Mouse (Mus musculus) urinary bladder, postnatal 4 days (tissue): ENCODE measurements around the gene Vmn1r5.
"Not testable (repeated sequence)": the region's sequence is repeated elsewhere in the genome, so short reads cannot be mapped to it uniquely, and the experiment has no call there.

Source experiments
- DNase-seq, 2 experiments: peaks; one replicate each; pipeline ENCODE4 v3.0.0; 2021 to 2022; ENCODE audit warnings: low spot score in 2 of 2

The Vmn1r5 gene

DNA sequence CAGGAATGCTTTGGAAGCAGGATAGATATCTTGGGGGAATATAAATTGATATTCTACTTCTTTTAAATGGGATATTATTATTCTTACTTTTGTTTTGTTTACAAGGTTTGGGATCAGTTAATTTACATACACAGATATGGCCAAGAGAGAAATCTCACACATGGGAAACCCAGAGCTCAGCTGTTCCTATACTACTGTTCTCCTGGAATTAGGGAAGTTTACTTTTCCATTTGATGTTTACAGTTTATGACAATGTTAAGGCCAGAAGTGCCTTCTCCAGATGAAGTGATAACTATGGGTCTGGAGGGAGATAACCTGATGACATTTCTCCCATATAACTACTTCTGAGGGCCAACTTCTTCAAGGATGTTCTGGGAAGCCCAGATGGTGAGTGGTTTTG is at the start of gene Vmn1r5:
Gene Vmn1r5, plus strand, starts transcription at position 301 of the 400 bp plus-strand sequence.
- no peak for DNase-seq

DNA sequence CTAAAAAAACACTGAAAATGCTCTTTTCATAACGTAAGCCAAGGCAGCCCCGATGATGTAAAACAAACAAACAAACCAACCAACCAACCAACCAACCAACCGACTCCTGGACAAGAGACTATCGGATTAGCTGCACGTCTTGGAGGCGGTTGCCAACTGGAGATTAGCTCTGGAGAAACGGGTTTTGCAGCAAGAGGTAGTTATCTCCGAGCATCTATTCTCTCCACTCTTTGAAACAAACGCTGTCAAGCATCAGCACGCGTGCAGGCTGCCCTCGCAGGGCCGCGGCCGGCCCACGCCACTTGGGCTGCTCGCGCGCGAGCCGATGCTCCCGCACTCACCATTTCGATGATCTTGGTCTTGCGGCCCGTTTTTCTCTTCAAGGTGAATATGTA is 46.7 kb upstream of the Vmn1r5 start:
- no peak for DNase-seq

DNA sequence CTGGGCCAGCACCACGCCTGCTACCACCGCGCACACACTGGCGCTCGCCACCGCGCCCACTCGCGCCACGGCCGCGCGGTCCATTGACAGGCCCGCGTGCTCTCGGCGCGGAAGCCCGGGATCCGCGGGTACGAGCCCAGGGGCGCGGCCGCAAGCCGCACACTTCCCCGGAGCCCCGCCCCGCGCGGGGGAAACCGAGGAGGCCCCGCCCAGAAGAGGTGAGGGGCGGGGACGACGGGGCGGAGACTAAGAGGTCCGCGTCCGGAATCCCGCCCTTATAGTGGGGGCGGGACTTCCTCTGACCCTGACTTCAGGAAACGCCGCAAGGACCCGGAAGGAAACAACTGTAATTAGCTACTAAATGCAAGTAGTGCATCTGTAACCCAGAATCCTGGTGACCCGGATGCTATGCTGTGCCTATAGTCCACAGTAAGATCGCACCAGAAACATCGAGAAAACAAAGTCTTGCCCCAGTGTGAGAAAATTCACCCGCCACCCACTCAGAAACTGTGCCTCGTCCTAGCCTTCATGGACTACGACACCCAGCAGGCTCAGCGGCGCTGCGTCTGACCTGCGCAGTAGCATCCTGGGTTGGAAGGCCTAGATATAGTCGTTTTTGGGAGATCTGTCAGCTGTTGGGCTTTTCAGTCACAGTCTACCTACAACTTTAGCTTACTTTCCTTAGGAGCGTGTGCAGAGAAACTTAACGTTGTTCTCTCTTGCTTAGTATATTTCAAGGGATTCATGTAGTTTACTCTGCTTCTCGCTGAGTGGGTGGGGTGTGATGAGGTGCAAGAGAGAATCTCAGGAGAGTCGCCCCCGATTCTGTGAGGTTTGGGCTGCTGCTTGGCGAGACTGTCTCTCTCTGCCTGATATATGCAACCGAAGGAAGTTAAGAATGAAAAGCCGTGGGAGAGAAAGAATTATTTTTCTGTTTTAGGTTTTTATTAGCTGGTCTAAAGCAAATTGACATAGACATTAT is 46.1 kb upstream of the Vmn1r5 start, which contains the start of the genes Nt5c3 and Vmn1r4:
Gene Nt5c3, minus strand, starts transcription at position 207 of the 982 bp plus-strand sequence.
Gene Vmn1r4, plus strand, starts transcription at position 290 of the 982 bp plus-strand sequence.
- DNase-seq = peak; percentile 90 to 92

DNA sequence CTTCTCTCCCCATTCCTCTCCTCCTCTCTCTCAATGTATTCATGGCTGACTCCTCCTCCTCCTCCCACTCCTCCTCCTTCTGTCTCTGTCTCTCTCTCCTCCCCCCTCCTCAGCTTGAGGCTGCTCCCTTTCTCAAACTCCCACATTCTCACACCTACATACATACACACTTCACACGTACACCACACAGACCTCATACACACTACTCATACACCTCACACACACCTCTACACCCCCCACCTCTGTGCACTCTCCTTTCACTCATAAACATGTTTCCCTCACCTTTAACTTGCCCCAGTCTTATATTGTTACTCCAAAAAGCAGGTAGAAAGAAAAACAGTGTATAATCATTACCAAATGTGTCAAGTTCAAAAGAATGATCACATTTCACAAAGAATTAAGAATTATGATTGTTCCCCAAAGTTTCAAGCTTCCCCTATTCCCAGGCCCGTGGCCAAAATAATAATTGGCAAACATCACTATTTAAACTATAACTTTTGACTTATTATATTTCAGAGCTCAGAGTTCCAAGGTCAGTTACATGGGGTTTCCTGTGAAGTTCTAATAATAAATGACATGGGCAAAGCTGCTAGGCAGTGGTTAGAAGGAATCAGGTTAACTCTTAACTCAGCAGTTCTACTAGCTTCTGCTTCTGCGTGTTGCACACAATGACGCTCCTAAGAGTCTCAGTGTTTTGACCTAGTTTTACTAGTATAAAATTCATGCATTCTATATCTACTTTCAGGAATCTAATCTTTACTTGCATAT is 38.2 kb upstream of the Vmn1r5 start:
- no peak for DNase-seq

DNA sequence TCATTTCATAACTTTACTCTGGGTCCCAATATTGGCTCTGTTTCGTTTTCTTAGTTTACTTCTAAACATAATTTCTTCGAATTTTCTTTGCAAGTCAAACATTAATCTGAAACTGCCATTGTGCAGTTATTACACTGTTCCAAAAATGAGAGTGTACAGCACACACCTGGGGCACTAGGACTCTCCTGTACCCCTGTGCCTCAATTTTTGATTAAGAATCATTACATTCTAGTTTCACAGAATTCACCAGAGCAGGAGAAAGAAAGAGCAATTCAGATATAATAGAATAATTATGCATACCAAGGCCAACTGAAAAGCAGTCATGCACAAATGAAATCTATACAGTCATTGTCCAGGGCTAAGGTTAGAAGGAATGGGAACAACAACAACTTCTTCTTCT is 37.6 kb upstream of the Vmn1r5 start:
- no peak for DNase-seq

DNA sequence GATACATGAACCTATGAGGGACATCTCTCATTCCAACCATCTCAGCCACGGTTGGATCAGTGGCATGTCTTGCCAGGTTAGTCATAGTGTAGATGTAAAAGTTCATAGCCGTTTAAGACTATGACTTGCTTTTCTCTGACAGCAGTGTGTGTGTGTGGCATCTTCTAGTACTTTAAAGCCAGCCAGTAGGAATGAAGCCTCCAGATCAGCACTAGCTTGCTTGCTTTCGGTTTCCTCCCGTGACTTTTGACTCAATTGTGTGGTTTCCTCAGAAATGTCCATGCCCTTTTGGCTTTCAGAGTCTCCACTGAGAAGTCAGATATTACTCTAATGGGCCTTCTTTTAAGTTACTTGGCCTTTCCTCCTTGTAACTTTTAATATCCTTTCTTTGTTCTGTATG is 35.7 kb upstream of the Vmn1r5 start:
- DNase-seq = no peak

DNA sequence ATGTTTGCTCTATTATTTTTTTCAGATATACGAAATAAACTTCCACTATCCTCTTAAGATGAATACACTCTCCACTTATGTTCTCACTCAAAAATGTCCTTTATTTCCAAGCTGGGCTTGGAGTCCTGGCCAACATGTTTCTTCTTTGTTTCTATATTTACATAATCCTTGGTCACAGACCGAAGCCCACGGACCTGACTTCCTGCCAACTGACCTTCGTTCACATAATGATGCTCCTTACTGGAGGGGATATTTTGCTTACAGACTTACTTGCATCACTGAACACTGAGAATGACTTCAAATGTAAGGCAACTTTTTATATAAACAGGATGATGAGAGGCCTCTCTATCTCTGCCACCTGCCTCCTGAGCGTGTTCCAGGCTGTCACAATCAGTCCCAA is 13.6 kb upstream of the Vmn1r5 start:
- no peak for DNase-seq

DNA sequence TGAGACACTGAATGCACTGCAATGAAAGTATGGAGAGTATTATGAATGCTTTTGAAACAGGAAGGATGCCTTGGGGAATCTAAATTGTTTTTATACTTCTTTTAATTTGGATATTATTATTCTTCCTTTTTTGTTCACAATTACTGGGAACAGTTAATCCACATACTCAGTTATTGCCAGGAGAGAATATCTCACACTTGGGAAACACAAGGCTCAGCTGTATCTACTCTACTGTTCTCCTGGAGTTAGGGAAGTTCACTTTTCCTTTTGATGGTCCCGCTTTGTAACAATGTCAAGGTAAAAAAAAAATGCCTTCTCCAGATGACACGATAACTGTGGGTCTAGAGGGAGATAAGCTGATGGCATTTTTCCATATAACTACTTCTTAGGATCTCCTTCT is 26.9 kb downstream of the Vmn1r5 start, which contains the start of gene Vmn1r6:
Gene Vmn1r6, plus strand, starts transcription at position 301 of the 400 bp plus-strand sequence.
- DNase-seq = no peak

DNA sequence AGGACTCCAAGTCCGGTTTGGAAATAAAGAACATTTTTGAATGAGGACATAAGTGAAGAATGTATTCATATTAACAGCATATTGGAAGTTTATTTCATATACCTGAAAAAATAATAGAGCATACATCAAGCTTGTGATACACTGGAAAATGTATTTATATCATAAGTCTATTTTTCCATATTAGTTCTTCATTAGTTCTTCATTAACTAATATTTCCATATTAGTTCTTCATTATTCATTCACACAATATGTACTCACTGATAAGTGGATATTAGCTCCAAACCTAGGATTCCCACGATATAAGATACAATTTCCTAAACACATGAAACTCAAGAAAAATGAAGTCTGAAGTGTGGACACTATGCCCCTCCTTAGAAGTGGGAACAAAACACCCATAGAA is 55.2 kb downstream of the Vmn1r5 start, which contains the start of gene Vmn1r7:
Gene Vmn1r7, minus strand, starts transcription at position 101 of the 400 bp plus-strand sequence.
- DNase-seq = not testable (repeated sequence)

DNA sequence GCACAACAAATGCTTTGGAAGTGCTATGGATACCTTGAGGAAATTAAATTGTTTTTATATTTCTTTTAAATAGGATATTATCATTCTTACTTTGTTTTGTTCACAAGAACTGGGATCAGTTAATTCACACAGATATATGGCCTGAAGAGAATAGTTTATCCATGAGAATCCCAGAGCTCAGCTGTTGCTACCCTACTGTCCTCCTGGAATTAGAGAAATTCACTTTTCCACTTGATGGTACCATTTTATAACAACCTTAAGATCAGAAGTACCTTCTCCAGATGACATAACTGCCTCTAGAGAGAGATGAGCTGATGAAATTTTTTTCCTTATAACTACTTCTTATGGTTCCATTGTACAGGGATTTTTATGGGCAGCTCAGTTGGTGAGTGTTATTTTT is 61.9 kb downstream of the Vmn1r5 start, which contains the start of gene Vmn1r8:
Gene Vmn1r8, plus strand, starts transcription at position 301 of the 400 bp plus-strand sequence.
- no peak for DNase-seq

DNA sequence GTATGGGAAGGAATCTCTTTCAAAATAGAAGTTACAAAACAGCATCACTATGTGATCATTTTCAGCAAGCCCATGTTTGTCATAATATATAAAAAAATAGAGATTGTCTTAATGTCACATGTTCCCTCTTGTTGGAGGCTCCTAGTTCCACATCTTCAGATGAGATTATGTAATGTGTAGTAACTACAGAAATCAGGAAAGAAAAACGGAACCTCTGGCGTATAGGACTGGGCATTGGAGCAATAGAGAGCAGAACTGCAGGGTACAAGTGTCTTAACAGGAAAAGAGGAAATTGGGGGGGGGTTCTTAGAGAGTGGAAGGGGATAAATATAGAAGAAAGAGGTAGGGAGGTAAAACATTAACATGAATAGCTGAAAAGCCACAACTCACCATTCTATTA is 64.6 kb downstream of the Vmn1r5 start:
- no peak for DNase-seq
